Mouse (Mus musculus): ENCODE data around the gene Gpbar1.
"Not testable (repeated sequence)": the region's sequence is repeated elsewhere in the genome, so short reads cannot be mapped to it uniquely, and the experiment has no call there.

Gene Gpbar1

DNA sequence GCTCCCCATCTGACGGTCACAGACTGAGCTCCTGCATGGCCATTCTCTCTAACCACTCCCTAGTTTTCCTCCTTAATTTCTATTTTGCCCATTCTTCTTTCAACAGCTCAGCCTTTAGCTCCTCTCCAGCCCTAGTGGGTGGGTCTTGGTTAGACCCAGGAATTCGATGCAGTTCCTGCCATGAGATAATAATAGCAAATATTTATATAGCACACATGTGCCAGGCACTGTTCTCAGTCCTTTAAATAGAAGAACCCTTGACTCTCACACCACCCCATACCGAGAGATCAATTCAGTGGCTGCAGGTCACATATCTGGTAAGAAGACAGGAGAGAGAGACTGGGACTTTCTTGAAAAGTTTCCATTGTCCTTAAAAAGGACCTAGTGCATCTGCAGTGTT is 43.0 kb downstream of the Gpbar1 start:
- no peak for DNase-seq (ENCODE audit: low read depth, low spot score)

DNA sequence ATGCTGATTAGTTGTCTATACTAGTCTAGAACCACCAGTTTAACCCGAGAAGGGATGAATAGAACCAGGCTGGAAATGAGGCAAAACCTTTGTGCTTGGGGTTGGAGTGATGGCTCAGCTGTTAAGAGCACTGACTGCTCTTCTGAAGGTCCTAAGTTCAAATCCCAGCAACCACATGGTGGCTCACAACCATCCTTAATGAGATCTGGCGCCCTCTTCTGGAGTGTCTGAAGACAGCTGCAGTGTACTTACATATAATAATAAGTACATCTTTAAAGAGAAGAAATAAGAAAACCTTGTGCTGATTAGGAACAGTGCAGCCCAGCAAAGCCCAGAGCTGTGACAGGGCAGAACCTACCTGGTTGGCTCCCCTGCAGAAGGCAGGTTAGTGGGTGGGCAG is 48.6 kb downstream of the Gpbar1 start:
- DNase-seq (ENCODE audit: low read depth, low spot score), result not testable (repeated sequence)
